Mouse (Mus musculus): ENCODE data around the gene Gm42715. TPM values are rescaled to one million over a fixed set of nuclear protein-coding genes. Genes with fewer than 3 reads are reported as not detected.
"Not testable (repeated sequence)": the region's sequence is repeated elsewhere in the genome, so short reads cannot be mapped to it uniquely, and the experiment has no call there.

Gm42715 gene
- total RNA-seq, 1 experiment from 2014 or later, result 21.9 TPM

GRCm38 (mm10) chr7:127497382-127497781 is 22.0 kb upstream of the Gm42715 start:
- no peak for DNase-seq

- DNase-seq, result peak; percentile 57
Measured at GRCm38 (mm10) chr7:127498407-127498806, 21.0 kb upstream of the Gm42715 start.

GRCm38 (mm10) chr7:127508291-127508690 is 11.1 kb upstream of the Gm42715 start:
- no peak for DNase-seq

GRCm38 (mm10) chr7:127509830-127510229 is 9.6 kb upstream of the Gm42715 start:
- DNase-seq, result not testable (repeated sequence)

- no peak for DNase-seq
Measured at GRCm38 (mm10) chr7:127511241-127511640, 8.1 kb upstream of the Gm42715 start.

- DNase-seq, result peak; percentile 97
Measured at GRCm38 (mm10) chr7:127511808-127512230, 7.6 kb upstream of the Gm42715 start, which contains the start of gene Srcap. Srcap (plus strand) TSS chr7:127511983.

- DNase-seq, result peak; percentile 98
Measured at GRCm38 (mm10) chr7:127512231-127513015, 7.0 kb upstream of the Gm42715 start.

GRCm38 (mm10) chr7:127513016-127513390 is 6.4 kb upstream of the Gm42715 start:
- no peak for DNase-seq

- DNase-seq, result peak; percentile 47
Measured at GRCm38 (mm10) chr7:127513781-127514180, 5.6 kb upstream of the Gm42715 start.

- no peak for DNase-seq
Measured at GRCm38 (mm10) chr7:127515846-127516245, 3.5 kb upstream of the Gm42715 start.

- DNase-seq, result no peak
Measured at GRCm38 (mm10) chr7:127516344-127516743, 3.0 kb upstream of the Gm42715 start.

- no peak for DNase-seq
Measured at GRCm38 (mm10) chr7:127541671-127542070, 22.3 kb downstream of the Gm42715 start.

GRCm38 (mm10) chr7:127549116-127549835 is 29.9 kb downstream of the Gm42715 start:
- peak; percentile 59 for DNase-seq

GRCm38 (mm10) chr7:127551558-127551957 is 32.2 kb downstream of the Gm42715 start:
- no peak for DNase-seq

- no peak for DNase-seq
Measured at GRCm38 (mm10) chr7:127560580-127560979, 41.2 kb downstream of the Gm42715 start.

- no peak for DNase-seq
Measured at GRCm38 (mm10) chr7:127561340-127561858, 42.0 kb downstream of the Gm42715 start, which contains the start of gene Tmem265. Tmem265 (plus strand) TSS chr7:127561390.

GRCm38 (mm10) chr7:127564381-127565150 is 45.2 kb downstream of the Gm42715 start:
- peak; percentile 74 for DNase-seq

- DNase-seq, result peak; percentile 97
Measured at GRCm38 (mm10) chr7:127572895-127573471, 53.6 kb downstream of the Gm42715 start, which contains the start of gene Phkg2. Phkg2 (plus strand) TSS chr7:127573340.

- DNase-seq, result no peak
Measured at GRCm38 (mm10) chr7:127573503-127574008, 54.2 kb downstream of the Gm42715 start.

- DNase-seq, result no peak
Measured at GRCm38 (mm10) chr7:127574115-127574514, 54.7 kb downstream of the Gm42715 start.

GRCm38 (mm10) chr7:127583260-127583659 is 63.9 kb downstream of the Gm42715 start:
- no peak for DNase-seq

GRCm38 (mm10) chr7:127585031-127585430 is 65.6 kb downstream of the Gm42715 start:
- DNase-seq, result no peak

Data from adrenal gland, postnatal 14 days (tissue).